Mouse (Mus musculus) testis, adult 10 weeks (tissue): ENCODE results near the gene Cd34. TPM values are rescaled to one million over a fixed set of nuclear protein-coding genes. Genes with fewer than 3 reads are reported as not detected.

ENCODE experiments used
- polyA plus RNA-seq: library from polyadenylated mRNA; stranded (reverse); fragments of 350-450 nt; fragmentation: Illumina TruSeq; extraction: RNeasy Lipid Tissue Mini Kit (QIAGEN cat#74804); gene quantifications from one replicate; pipeline ENCODE4 v1.2.3, GENCODE M21; 2014; ENCODE audit warnings: low read depth, low replicate concordance

The Cd34 gene
- 15.8 TPM for polyA plus RNA-seq

GRCm38 (mm10) chr1:194938715-194939114 is at the start of gene Cd34:
TSS of gene Cd34 (plus strand) at chr1:194938819.

Other genes with a start within 250 kb of the Cd34 start
- gene Cd46, start 153.4 kb downstream of the Cd34 start, polyA plus RNA-seq, result 57.0 TPM
- gene Cr1l, start 192.8 kb downstream of the Cd34 start, polyA plus RNA-seq, result 26.2 TPM
- 4.6 TPM for gene Cr2, start 237.9 kb downstream of the Cd34 start, polyA plus RNA-seq